Mouse (Mus musculus) neural tube, postnatal 0 days (tissue): ENCODE results near the gene 2010106E10Rik. TPM values are rescaled to one million over a fixed set of nuclear protein-coding genes. Genes with fewer than 3 reads are reported as not detected.

ENCODE experiments used
- polyA plus RNA-seq: library from polyadenylated mRNA; unstranded; fragments of >200 nt; fragmentation: Nextera tagmentation; extraction: Ambion mirVana; gene quantifications from 2 replicates; pipeline ENCODE4 v1.2.1, GENCODE M21; 2015

Gene 2010106E10Rik
- polyA plus RNA-seq = 0.18 TPM in 1 of 2 replicates, not detected in the other

DNA sequence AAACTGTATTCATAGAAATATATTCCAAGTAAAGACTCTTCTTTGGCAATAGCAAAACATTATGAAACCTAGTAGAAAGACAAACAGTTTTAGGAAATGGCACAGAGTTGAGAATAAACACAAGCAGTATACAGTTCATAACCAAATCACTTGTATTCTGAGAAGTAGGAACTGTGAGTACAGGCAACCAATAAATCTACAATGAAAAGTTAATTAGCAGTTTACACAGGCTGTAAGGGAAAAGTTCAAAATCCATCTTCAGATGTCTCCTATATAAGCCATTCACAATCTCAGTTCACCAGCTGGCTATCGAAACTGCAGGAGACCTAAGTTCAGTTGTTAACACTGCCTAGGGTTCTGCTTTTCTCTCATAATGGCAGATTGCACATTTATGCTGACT is at the start of gene 2010106E10Rik:
Gene 2010106E10Rik (plus strand): TSS at position 301 of the 400 bp plus-strand sequence.

DNA sequence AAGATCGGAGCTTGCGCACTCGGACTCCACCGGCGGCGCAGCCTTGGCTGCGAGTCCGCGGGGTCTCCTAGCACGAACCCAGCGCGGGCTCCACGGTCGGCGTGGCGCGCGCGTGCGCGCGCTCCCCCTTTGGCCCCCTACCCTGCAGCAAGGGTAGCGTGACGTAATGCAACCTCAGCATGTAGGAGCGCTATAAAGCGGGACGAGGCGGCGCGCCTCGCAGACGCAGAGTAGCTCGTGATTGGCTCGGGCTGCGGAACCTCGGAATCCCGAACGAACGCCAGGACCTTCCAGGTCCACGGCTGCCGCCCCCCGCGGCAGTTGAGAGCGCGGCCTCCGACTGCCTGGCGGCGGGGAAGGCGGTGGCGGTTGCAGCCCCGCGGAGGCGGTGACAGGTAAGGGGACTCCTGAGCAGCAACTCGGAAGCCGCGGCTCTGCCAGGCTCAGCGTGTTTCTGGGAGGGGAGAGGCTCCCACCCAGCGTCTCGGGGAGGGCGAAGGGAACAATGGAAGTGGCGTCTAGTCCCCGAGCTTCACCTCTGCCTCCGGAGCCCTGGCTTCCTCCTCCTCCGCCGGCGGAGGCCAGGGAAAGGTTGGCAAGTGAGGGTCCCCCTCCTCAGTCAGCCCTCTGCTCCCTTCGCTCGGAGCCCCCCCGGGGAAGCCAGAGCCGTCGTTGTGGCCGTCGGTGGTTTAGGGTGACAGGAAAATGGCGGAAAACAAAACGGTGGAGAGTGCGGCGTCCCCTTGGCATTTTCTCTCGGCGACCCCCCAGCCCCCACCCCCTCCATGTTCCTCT is 105.6 kb downstream of the 2010106E10Rik start, which contains the start of gene Zfp711:
Gene Zfp711 (plus strand): TSS at position 16 of the 795 bp plus-strand sequence.

Other genes with a start within 250 kb of the 2010106E10Rik start
- gene Apool, start 183.9 kb upstream of the 2010106E10Rik start, polyA plus RNA-seq = 11.7 and 13.9 TPM in 2 replicates
- not detected in 2 replicates for gene Satl1, start 88.5 kb upstream of the 2010106E10Rik start, polyA plus RNA-seq
- gene Zfp711, start 105.3 kb downstream of the 2010106E10Rik start, polyA plus RNA-seq = 20.3 and 22.7 TPM in 2 replicates
- gene Pof1b, start 203.4 kb downstream of the 2010106E10Rik start, polyA plus RNA-seq = 0.08 and 0.22 TPM in 2 replicates